Comparison of ENCODE assay signal across 39 mouse cellular contexts in genomic region chr1:36542925-36543324, GRCm38 (mm10). TPM values are rescaled to one million over a fixed set of nuclear protein-coding genes. Genes with fewer than 3 reads are reported as not detected.
"Had no signal": no experiment of that assay in that cellular context is flagged by ENCODE, and none has a peak within 500 bp of the region (broad histone marks: within the 10 kb centered on the region; RNA-seq: fewer than 3 reads in every experiment).

No protein-coding gene starts in this region.

- H3K27ac ChIP-seq: heart, embryonic 15.5 days; hindbrain, embryonic 10.5 days; hindbrain, embryonic 12.5 days; hindbrain, embryonic 13.5 days; hindbrain, embryonic 14.5 days; hindbrain, embryonic 15.5 days; hindbrain, postnatal 0 days; intestine, embryonic 15.5 days; kidney, embryonic 15.5 days; kidney, postnatal 0 days; layer of hippocampus, adult 2 months; left cerebral cortex, adult 2 months had no signal

- H3K4me3 ChIP-seq: heart, embryonic 12.5 days; heart, embryonic 13.5 days; heart, embryonic 15.5 days; hindbrain, embryonic 10.5 days; hindbrain, embryonic 12.5 days; hindbrain, embryonic 13.5 days; hindbrain, embryonic 15.5 days; intestine, embryonic 15.5 days; kidney, embryonic 15.5 days; layer of hippocampus, adult 2 months; left cerebral cortex, adult 2 months had no signal

- DNase-seq: heart, postnatal 10 days; heart, postnatal 14 days; heart, postnatal 36 days; heart, postnatal 4 days; kidney, adult 11 months; kidney, adult 18-20 months; kidney, adult 2 months; kidney, adult 8-10 months; kidney, adult 9 months; kidney, postnatal 10 days; kidney, postnatal 14 days; kidney, postnatal 25 days; kidney, postnatal 36 days; kidney, postnatal 4 days; layer of hippocampus, adult 9-11 months; layer of hippocampus, postnatal 36 days had no signal

- H3K4me2 ChIP-seq: heart, embryonic 12.5 days; heart, embryonic 13.5 days; heart, embryonic 15.5 days; hindbrain, embryonic 12.5 days; hindbrain, embryonic 13.5 days; hindbrain, embryonic 14.5 days; hindbrain, embryonic 15.5 days; intestine, embryonic 15.5 days; kidney, embryonic 15.5 days had no signal

- H3K27me3 ChIP-seq: heart, embryonic 12.5 days; heart, embryonic 13.5 days; heart, embryonic 15.5 days; hindbrain, embryonic 12.5 days; hindbrain, embryonic 13.5 days; hindbrain, embryonic 15.5 days; intestine, embryonic 15.5 days; kidney, embryonic 15.5 days had no signal

RNA-seq across cellular contexts. Expression of gene Gm42417, which starts 3.7 kb away (rescaled TPM):
- total RNA-seq: hindbrain, postnatal 0 days; layer of hippocampus, adult 18-20 months; layer of hippocampus, adult 2 months; layer of hippocampus, postnatal 14 days; layer of hippocampus, postnatal 36 days; left cerebral cortex, adult 2 months; left cerebral cortex, adult 8-10 months had no signal
- polyA plus RNA-seq: heart, embryonic 13.5 days; heart, embryonic 14.5 days; heart, embryonic 15.5 days; heart, embryonic 16.5 days; heart, postnatal 0 days; hindbrain, embryonic 11.5 days; hindbrain, embryonic 12.5 days; hindbrain, embryonic 13.5 days; hindbrain, postnatal 0 days; intestine, embryonic 14.5 days; kidney, adult 2 months; kidney, postnatal 0 days; large intestine, adult 2 months had no signal
